Mouse (Mus musculus) heart, postnatal 0 days (tissue): ENCODE results near the gene Wipf2. TPM values are rescaled to one million over a fixed set of nuclear protein-coding genes. Genes with fewer than 3 reads are reported as not detected.

Source experiments
- ATAC-seq: fragments of 200-750 bp; cut with Nextera tagmentation; 2 replicates; pipeline ENCODE4 v1.8.0; 2017; ENCODE audit warnings: low read depth, moderate number of reproducible peaks, moderate library complexity; ENCODE audit not compliant: insufficient read depth
- DNase-seq: peaks from one replicate; pipeline ENCODE4 v3.0.0-alpha.2; 2016; ENCODE audit warnings: low spot score
- H3K27ac ChIP-seq: fragments of 300-500 bp; sonication (generic); 2 replicates; pipeline ENCODE4 v1.5.1; 2014; ENCODE audit warnings: low read depth, mild to moderate bottlenecking
- H3K27me3 ChIP-seq: fragments of 300-500 bp; sonication (generic); 2 replicates; pipeline ENCODE4 v1.6.1; 2014; ENCODE audit warnings: low read length, mixed read lengths; ENCODE audit not compliant: control insufficient read depth, insufficient read depth
- H3K36me3 ChIP-seq: fragments of 300-500 bp; sonication (generic); replicated peaks from 2 replicates; pipeline ENCODE4 v1.6.1; 2014; ENCODE audit warnings: low read length, mixed read lengths; ENCODE audit not compliant: control insufficient read depth, insufficient read depth
- H3K4me1 ChIP-seq: fragments of 300-500 bp; sonication (generic); 2 replicates; pipeline ENCODE4 v1.6.1; 2014; ENCODE audit warnings: antibody characterized with exemption; ENCODE audit not compliant: control insufficient read depth, insufficient read depth
- H3K4me2 ChIP-seq: fragments of 300-500 bp; sonication (generic); 2 replicates; pipeline ENCODE4 v1.6.1; 2014; ENCODE audit warnings: low read depth, mild to moderate bottlenecking, low read length, moderate library complexity
- H3K4me3 ChIP-seq: fragments of 300-500 bp; sonication (generic); 2 replicates; pipeline ENCODE4 v1.5.1; 2014; ENCODE audit warnings: low read depth, low read length
- H3K9ac ChIP-seq: fragments of 300-500 bp; sonication (generic); replicated peaks from 2 replicates; pipeline ENCODE4 v1.6.1; 2014; ENCODE audit warnings: low read depth, low read length, mixed read lengths
- H3K9me3 ChIP-seq: fragments of 300-500 bp; sonication (generic); replicated peaks from 2 replicates; pipeline ENCODE4 v1.6.1; 2016; ENCODE audit warnings: low read length; ENCODE audit not compliant: control insufficient read depth
- CTCF ChIP-seq: IDR thresholded peaks from 2 replicates; pipeline ENCODE4 v1.5.1; 2016; ENCODE audit warnings: antibody characterized with exemption, control low read depth, low read depth
- EP300 ChIP-seq: IDR thresholded peaks from 2 replicates; pipeline ENCODE4 v1.6.1; 2016; ENCODE audit warnings: antibody characterized with exemption, low read depth
- WGBS: fragments of 180-500 bp; shearing (Covaris S2); extraction: QIAGEN DNeasy Blood & Tissue Kit; methylation state at CpG from one replicate; pipeline ENCODE4 v1.1.7; 2014; 5-methylcytosine and 5-hydroxymethylcytosine counted together
- polyA plus RNA-seq: library from polyadenylated mRNA; unstranded; fragments of >200 nt; fragmentation: Nextera tagmentation; extraction: Ambion mirVana; gene quantifications from 2 replicates; pipeline ENCODE4 v1.2.1, GENCODE M21; 2015
- total RNA-seq: library from RNA; depleted of rRNA; stranded (reverse); fragments of >200 nt; gene quantifications from 2 replicates; pipeline ENCODE4 v1.2.3, GENCODE M21; 2014; ENCODE audit warnings: low replicate concordance

Gene Wipf2
- total and polyA plus RNA-seq, 2 experiments from 2014 or later: 1.8 to 6.2 TPM

DNA sequence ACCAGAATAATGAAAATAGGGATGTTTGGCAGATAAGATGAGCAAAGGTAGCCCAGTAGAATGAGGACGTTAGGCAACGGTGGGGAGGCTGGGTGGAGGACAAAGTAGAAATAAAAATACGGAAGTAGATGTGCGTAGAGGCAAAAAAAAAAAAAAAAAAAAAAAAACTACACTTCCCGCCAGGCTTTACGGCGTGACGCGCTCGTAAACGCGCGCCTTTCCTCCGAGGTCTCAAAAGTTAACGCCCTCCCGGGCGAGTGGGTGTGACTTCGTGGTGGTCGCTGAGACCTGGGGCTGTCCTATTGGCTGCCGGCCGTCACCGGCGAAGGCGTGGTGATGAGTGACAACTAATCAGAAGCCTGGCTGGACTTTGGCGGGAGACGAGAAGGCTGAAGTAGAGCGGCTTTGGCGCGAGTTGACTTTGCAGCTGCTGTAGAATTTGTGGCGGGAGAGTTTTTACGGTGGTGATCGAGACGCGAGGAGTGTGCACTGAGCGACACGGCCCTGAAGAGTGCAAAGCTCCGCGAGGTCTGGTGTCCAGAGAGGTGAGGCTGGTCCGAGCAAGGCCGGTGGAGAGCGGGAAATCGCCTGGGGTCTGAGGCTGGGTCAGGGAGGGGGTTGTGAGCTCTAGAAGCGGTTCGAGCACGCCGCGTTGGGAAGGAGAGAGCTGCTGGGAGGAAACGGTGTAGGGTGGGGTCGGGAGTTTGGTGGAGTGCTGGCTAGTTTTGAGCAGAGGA, 44.2 kb downstream of the Wipf2 start, which contains the start of gene Cdc6:
TSS of gene Cdc6 (plus strand) at position 365 of the 737 bp plus-strand sequence.
- ATAC-seq (peak; percentile 99), DNase-seq (peak; percentile 98)
- peak within 1 kb of the TSS; percentile 49 for H3K4me3 ChIP-seq
- H3K9ac ChIP-seq: peak within 1 kb of the TSS; percentile 38; the same call in 1 of the 2 replicates
- no peaks in the 10 kb centered on the region for H3K9me3 ChIP-seq
- H3K4me1 ChIP-seq: peaks cover 22% of the 10 kb centered on the region
- under 1% methylated on average over 49 of the region's 49 CpGs for WGBS
- H3K36me3 ChIP-seq: peaks cover 15% of the 10 kb centered on the region
- H3K27me3 ChIP-seq: no peaks in the 10 kb centered on the region
- peak within 1 kb of the TSS; percentile 31; the same call in 1 of the 2 replicates for H3K27ac ChIP-seq
- TF ChIP-seq EP300: no peak
- no peak for TF ChIP-seq CTCF
- peak within 1 kb of the TSS; percentile 67 for H3K4me2 ChIP-seq

GRCm38 (mm10) chr11:98909654-98910053, 46.2 kb downstream of the Wipf2 start:
- no peak overlapping the region for H3K9ac ChIP-seq
- H3K27me3 ChIP-seq: no peaks in the 10 kb centered on the region
- peak overlapping the region; percentile 41 for H3K4me2 ChIP-seq
- H3K9me3 ChIP-seq: no peaks in the 10 kb centered on the region
- WGBS: 24% methylated on average over 6 of the region's 6 CpGs
- H3K4me1 ChIP-seq: peaks cover 16% of the 10 kb centered on the region
- ATAC-seq (no peak), DNase-seq (peak; percentile 47)
- no peak overlapping the region for H3K27ac ChIP-seq
- H3K36me3 ChIP-seq: peaks cover 19% of the 10 kb centered on the region
- no peak overlapping the region; the same call in 1 of the 2 replicates for H3K4me3 ChIP-seq
- TF ChIP-seq EP300: no peak
- peak; percentile 72 for TF ChIP-seq CTCF

DNA sequence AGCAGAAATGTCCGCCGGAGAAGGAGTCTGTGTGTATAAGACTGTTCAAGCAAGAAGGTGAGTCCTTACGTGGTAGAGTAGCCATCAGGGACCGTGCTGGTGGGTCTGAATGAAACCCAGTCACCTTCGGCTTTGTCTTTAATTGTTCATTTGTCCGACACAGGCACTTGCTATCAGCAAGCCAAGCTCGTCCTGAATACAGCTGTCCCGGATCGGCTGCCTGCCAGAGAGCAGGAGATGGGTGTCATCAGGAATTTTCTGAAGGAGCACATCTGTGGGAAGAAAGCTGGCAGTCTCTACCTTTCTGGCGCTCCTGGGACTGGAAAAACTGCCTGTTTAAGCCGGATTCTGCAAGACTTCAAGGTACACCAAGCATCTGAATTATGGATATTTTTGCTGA, 47.0 kb downstream of the Wipf2 start:
- peaks cover 19% of the 10 kb centered on the region for H3K36me3 ChIP-seq
- WGBS: 69% methylated on average over 11 of the region's 11 CpGs
- no peak for DNase-seq

GRCm38 (mm10) chr11:98911498-98911897, 48.1 kb downstream of the Wipf2 start:
- TF ChIP-seq CTCF: no peak
- TF ChIP-seq EP300: no peak
- Histone ChIP-seq H3K36me3 (peaks cover 19% of the 10 kb centered on the region), H3K9ac (no peak overlapping the region), H3K4me1 (peaks cover 16% of the 10 kb centered on the region), H3K27me3 (no peaks in the 10 kb centered on the region), H3K4me2 (no peak overlapping the region), H3K4me3 (no peak overlapping the region), H3K27ac (no peak overlapping the region), H3K9me3 (no peaks in the 10 kb centered on the region)
- ATAC-seq (no peak), DNase-seq (no peak)
- 77% methylated on average over 5 of the region's 5 CpGs for WGBS

More for the DNA sequence above, 47.0 kb downstream of the Wipf2 start:
- Histone ChIP-seq H3K4me3 (no peak overlapping the region), H3K4me2 (peak overlapping the region; percentile 41), H3K4me1 (peaks cover 16% of the 10 kb centered on the region), H3K27me3 (no peaks in the 10 kb centered on the region), H3K9me3 (no peaks in the 10 kb centered on the region), H3K9ac (no peak overlapping the region), H3K27ac (no peak overlapping the region)
- no peak for ATAC-seq
- no peak for TF ChIP-seq CTCF
- no peak for TF ChIP-seq EP300

GRCm38 (mm10) chr11:98914196-98914595, 50.8 kb downstream of the Wipf2 start:
- Histone ChIP-seq H3K27me3 (no peaks in the 10 kb centered on the region), H3K9me3 (no peaks in the 10 kb centered on the region), H3K4me3 (no peak overlapping the region), H3K36me3 (peaks cover 19% of the 10 kb centered on the region), H3K27ac (no peak overlapping the region), H3K4me2 (no peak overlapping the region), H3K4me1 (peaks cover 6% of the 10 kb centered on the region), H3K9ac (no peak overlapping the region)
- DNase-seq (no peak), ATAC-seq (no peak)
- WGBS: 72% methylated on average over 11 of the region's 11 CpGs
- TF ChIP-seq EP300 (no peak), CTCF (no peak)
